Mouse (Mus musculus) lung, postnatal 0 days (tissue): ENCODE results near the gene Cdk5rap2. TPM values are rescaled to one million over a fixed set of nuclear protein-coding genes. Genes with fewer than 3 reads are reported as not detected.

Source experiments
- ATAC-seq: fragments of 200-750 bp; cut with Nextera tagmentation; 2 replicates; pipeline ENCODE4 v1.8.0; 2017; ENCODE audit warnings: moderate library complexity
- DNase-seq: peaks from one replicate; pipeline ENCODE4 v3.0.0-alpha.2; 2016; ENCODE audit warnings: low spot score
- H3K27ac ChIP-seq: fragments of 300-500 bp; sonication (generic); 2 replicates; pipeline ENCODE4 v1.5.1; 2014; ENCODE audit warnings: antibody characterized with exemption, mild to moderate bottlenecking, low read length, mixed read lengths
- H3K27me3 ChIP-seq: fragments of 300-500 bp; sonication (generic); replicated peaks from 2 replicates; pipeline ENCODE4 v1.6.1; 2014; ENCODE audit warnings: low read length, mixed read lengths; ENCODE audit not compliant: insufficient read depth
- H3K36me3 ChIP-seq: fragments of 300-500 bp; sonication (generic); 2 replicates; pipeline ENCODE4 v1.6.1; 2014; ENCODE audit warnings: low read length, mixed read lengths; ENCODE audit not compliant: insufficient read depth
- H3K4me1 ChIP-seq: fragments of 300-500 bp; sonication (generic); 2 replicates; pipeline ENCODE4 v1.6.1; 2014; ENCODE audit warnings: antibody characterized with exemption, low read depth, low read length, mixed read lengths; ENCODE audit not compliant: insufficient read depth
- H3K4me2 ChIP-seq: fragments of 300-500 bp; sonication (generic); replicated peaks from 2 replicates; pipeline ENCODE4 v1.6.1; 2014; ENCODE audit warnings: low read depth, mild to moderate bottlenecking, low read length, moderate library complexity, mixed read lengths
- H3K4me3 ChIP-seq: fragments of 300-500 bp; sonication (generic); 2 replicates; pipeline ENCODE4 v1.5.1; 2014; ENCODE audit warnings: low read depth, low read length
- H3K9ac ChIP-seq: fragments of 300-500 bp; sonication (generic); replicated peaks from 2 replicates; pipeline ENCODE4 v1.6.1; 2014; ENCODE audit warnings: low read depth, mild to moderate bottlenecking
- H3K9me3 ChIP-seq: fragments of 300-500 bp; sonication (generic); 2 replicates; pipeline ENCODE4 v1.6.1; 2016; ENCODE audit warnings: low read length, mixed read lengths
- CTCF ChIP-seq: IDR thresholded peaks from 2 replicates; pipeline ENCODE4 v1.5.1; 2016; ENCODE audit warnings: antibody characterized with exemption, mild to moderate bottlenecking
- EP300 ChIP-seq: IDR thresholded peaks from 2 replicates; pipeline ENCODE4 v1.6.1; 2016; ENCODE audit warnings: antibody characterized with exemption, mild to moderate bottlenecking, control low read depth
- WGBS: fragments of 180-500 bp; shearing (Covaris S2); extraction: QIAGEN DNeasy Blood & Tissue Kit; methylation state at CpG from one replicate; pipeline ENCODE4 v1.1.7; 2014; 5-methylcytosine and 5-hydroxymethylcytosine counted together
- polyA plus RNA-seq: library from polyadenylated mRNA; unstranded; fragments of >200 nt; fragmentation: Nextera tagmentation; extraction: Ambion mirVana; gene quantifications from 2 replicates; pipeline ENCODE4 v1.2.1, GENCODE M21; 2015

The Cdk5rap2 gene
- polyA plus RNA-seq, 1 experiment from 2014 or later = 3.8 TPM

GRCm38 (mm10) chr4:70312170-70312569 is 98.1 kb downstream of the Cdk5rap2 start:
- no peaks in the 10 kb centered on the region for H3K4me1 ChIP-seq
- H3K27me3 ChIP-seq = no peaks in the 10 kb centered on the region
- DNase-seq (no peak), ATAC-seq (no peak)
- no peak overlapping the region for H3K4me2 ChIP-seq
- no peak overlapping the region for H3K9ac ChIP-seq
- WGBS = 98% methylated on average over 4 of the region's 4 CpGs
- H3K4me3 ChIP-seq = no peak overlapping the region
- H3K27ac ChIP-seq = no peak overlapping the region
- no peak for TF ChIP-seq EP300
- no peak for TF ChIP-seq CTCF
- H3K36me3 ChIP-seq = no peaks in the 10 kb centered on the region
- no peaks in the 10 kb centered on the region for H3K9me3 ChIP-seq

- DNase-seq = no peak
Observed at GRCm38 (mm10) chr4:70311530-70311929, 98.7 kb downstream of the Cdk5rap2 start.

GRCm38 (mm10) chr4:70307230-70307629 is 103.0 kb downstream of the Cdk5rap2 start:
- Histone ChIP-seq H3K9ac (no peak overlapping the region), H3K9me3 (no peaks in the 10 kb centered on the region), H3K4me1 (no peaks in the 10 kb centered on the region), H3K4me2 (no peak overlapping the region), H3K4me3 (no peak overlapping the region), H3K27me3 (no peaks in the 10 kb centered on the region), H3K36me3 (no peaks in the 10 kb centered on the region), H3K27ac (no peak overlapping the region)
- peak; percentile 49 for DNase-seq
- TF ChIP-seq EP300 = no peak
- peak; percentile 95 for TF ChIP-seq CTCF
- ATAC-seq = peak; percentile 53
- 63% methylated on average over 4 of the region's 4 CpGs for WGBS

More at GRCm38 (mm10) chr4:70311530-70311929, 98.7 kb downstream of the Cdk5rap2 start:
- ATAC-seq = no peak
- WGBS = 67% methylated on average over 5 of the region's 5 CpGs
- Histone ChIP-seq H3K9ac (no peak overlapping the region), H3K27ac (no peak overlapping the region), H3K36me3 (no peaks in the 10 kb centered on the region), H3K4me2 (no peak overlapping the region), H3K4me1 (no peaks in the 10 kb centered on the region), H3K27me3 (no peaks in the 10 kb centered on the region), H3K9me3 (no peaks in the 10 kb centered on the region), H3K4me3 (no peak overlapping the region)
- TF ChIP-seq EP300 (no peak), CTCF (no peak)

GRCm38 (mm10) chr4:70303870-70304269 is 106.4 kb downstream of the Cdk5rap2 start:
- 61% methylated on average over 4 of the region's 4 CpGs for WGBS
- ATAC-seq (no peak), DNase-seq (no peak)
- Histone ChIP-seq H3K36me3 (no peaks in the 10 kb centered on the region), H3K9me3 (no peaks in the 10 kb centered on the region), H3K4me3 (no peak overlapping the region), H3K27ac (no peak overlapping the region), H3K27me3 (no peaks in the 10 kb centered on the region), H3K4me1 (no peaks in the 10 kb centered on the region), H3K4me2 (no peak overlapping the region), H3K9ac (no peak overlapping the region)
- TF ChIP-seq EP300 = no peak
- no peak for TF ChIP-seq CTCF

- TF ChIP-seq CTCF (no peak), EP300 (no peak)
- no peaks in the 10 kb centered on the region for H3K9me3 ChIP-seq
- no peak overlapping the region for H3K9ac ChIP-seq
- H3K4me2 ChIP-seq = no peak overlapping the region
- no peak overlapping the region for H3K4me3 ChIP-seq
- DNase-seq (no peak), ATAC-seq (no peak)
- no peaks in the 10 kb centered on the region for H3K4me1 ChIP-seq
- 92% methylated on average over 9 of the region's 9 CpGs for WGBS
- H3K36me3 ChIP-seq = peaks cover 8% of the 10 kb centered on the region; the same call in 1 of the 2 replicates
- no peaks in the 10 kb centered on the region for H3K27me3 ChIP-seq
- H3K27ac ChIP-seq = no peak overlapping the region
Observed at GRCm38 (mm10) chr4:70301187-70301586, 109.1 kb downstream of the Cdk5rap2 start.

GRCm38 (mm10) chr4:70289361-70289760 is 120.9 kb downstream of the Cdk5rap2 start:
- ATAC-seq = no peak
- DNase-seq = no peak
- H3K4me3 ChIP-seq = no peak overlapping the region
- H3K9me3 ChIP-seq = no peaks in the 10 kb centered on the region
- TF ChIP-seq CTCF (no peak), EP300 (no peak)
- WGBS = 93% methylated on average over 6 of the region's 6 CpGs
- no peak overlapping the region for H3K9ac ChIP-seq
- H3K36me3 ChIP-seq = no peaks in the 10 kb centered on the region
- H3K4me2 ChIP-seq = no peak overlapping the region
- H3K27me3 ChIP-seq = no peaks in the 10 kb centered on the region
- H3K4me1 ChIP-seq = no peaks in the 10 kb centered on the region
- no peak overlapping the region for H3K27ac ChIP-seq

GRCm38 (mm10) chr4:70283163-70283562 is 127.1 kb downstream of the Cdk5rap2 start:
- Histone ChIP-seq H3K36me3 (no peaks in the 10 kb centered on the region), H3K4me2 (no peak overlapping the region), H3K9ac (no peak overlapping the region), H3K27me3 (no peaks in the 10 kb centered on the region), H3K27ac (no peak overlapping the region), H3K4me3 (no peak overlapping the region), H3K4me1 (no peaks in the 10 kb centered on the region), H3K9me3 (no peaks in the 10 kb centered on the region)
- DNase-seq (no peak), ATAC-seq (no peak)
- TF ChIP-seq EP300 (no peak), CTCF (no peak)
- 89% methylated on average over 9 of the region's 9 CpGs for WGBS
